8 mouse cellular contexts compared by ENCODE assay signal in genomic region chr6:115734909-115735308, GRCm38 (mm10). TPM values are rescaled to one million over a fixed set of nuclear protein-coding genes. Genes with fewer than 3 reads are reported as not detected.
DNase-seq lines count a peak whose midpoint lies in the region; ATAC-seq and TF ChIP-seq lines count a peak whose summit lies in the region.

No protein-coding gene starts in this region.

- no peaks in the 10 kb centered on the region for H3K79me2 ChIP-seq in liver, adult 2 months (ENCODE audit: control insufficient read depth, insufficient read depth, low read length)

- no peak overlapping the region for H3K4me2 ChIP-seq in forebrain, postnatal 0 days (ENCODE audit: low read depth)
- H3K4me2 ChIP-seq in forebrain, embryonic 16.5 days (ENCODE audit: low read length), result no peak overlapping the region
- no peak overlapping the region for H3K4me2 ChIP-seq in liver, embryonic 12.5 days

- H3K4me1 ChIP-seq in forebrain, postnatal 0 days (ENCODE audit: insufficient read depth), result no peaks in the 10 kb centered on the region
- H3K4me1 ChIP-seq in forebrain, embryonic 16.5 days (replicated peaks; ENCODE audit: control insufficient read depth, insufficient read depth, low read length), result no peaks in the 10 kb centered on the region
- no peaks in the 10 kb centered on the region for H3K4me1 ChIP-seq in liver, adult 2 months (ENCODE audit: control insufficient read depth, insufficient read depth, low read length)
- H3K4me1 ChIP-seq in liver, embryonic 12.5 days, result peaks cover 14% of the 10 kb centered on the region
- H3K4me1 ChIP-seq in bone marrow macrophage, adult 2 months (ENCODE audit: control insufficient read depth, insufficient read depth, low read length), result no peaks in the 10 kb centered on the region

- no peak overlapping the region for H3K4me3 ChIP-seq in forebrain, postnatal 0 days (ENCODE audit: low read depth, low read length)
- H3K4me3 ChIP-seq in forebrain, embryonic 16.5 days (replicated peaks; ENCODE audit: low read length), result no peak overlapping the region
- H3K4me3 ChIP-seq in liver, adult 2 months (ENCODE audit: insufficient read depth, low read depth, low read length), result no peak overlapping the region
- no peak overlapping the region for H3K4me3 ChIP-seq in liver, embryonic 12.5 days
- no peak overlapping the region for H3K4me3 ChIP-seq in bone marrow macrophage, adult 2 months (ENCODE audit: insufficient read depth, low read length)

- H3K9me3 ChIP-seq in forebrain, postnatal 0 days (ENCODE audit: low read length), result no peaks in the 10 kb centered on the region
- no peaks in the 10 kb centered on the region for H3K9me3 ChIP-seq in forebrain, embryonic 16.5 days (ENCODE audit: control insufficient read depth, low read length)
- no peaks in the 10 kb centered on the region for H3K9me3 ChIP-seq in liver, embryonic 12.5 days (replicated peaks)

- 65% methylated on average over 4 of the region's 4 CpGs for WGBS in forebrain, postnatal 0 days
- WGBS in forebrain, embryonic 16.5 days, result 77% methylated on average over 4 of the region's 4 CpGs
- WGBS in liver, adult 2 months, result 71% methylated on average over 4 of the region's 4 CpGs
- 64% methylated on average over 4 of the region's 4 CpGs for WGBS in liver, embryonic 12.5 days (ENCODE audit: insufficient replicate concordance)

- no peak overlapping the region for H3K27ac ChIP-seq in forebrain, postnatal 0 days (ENCODE audit: low read depth, low read length)
- no peak overlapping the region for H3K27ac ChIP-seq in forebrain, embryonic 16.5 days (ENCODE audit: low read length)
- no peak overlapping the region for H3K27ac ChIP-seq in liver, adult 2 months (replicated peaks; ENCODE audit: insufficient read depth, low read depth, low read length)
- no peak overlapping the region for H3K27ac ChIP-seq in liver, embryonic 12.5 days
- no peak overlapping the region for H3K27ac ChIP-seq in bone marrow macrophage, adult 2 months (ENCODE audit: insufficient read depth, low read depth, low read length)

- no peaks in the 10 kb centered on the region for H3K36me3 ChIP-seq in forebrain, postnatal 0 days (ENCODE audit: insufficient read depth)
- H3K36me3 ChIP-seq in forebrain, embryonic 16.5 days (ENCODE audit: control insufficient read depth, insufficient read depth), result no peaks in the 10 kb centered on the region
- no peaks in the 10 kb centered on the region for H3K36me3 ChIP-seq in liver, adult 2 months (ENCODE audit: control insufficient read depth, insufficient read depth, low read length)
- peaks cover 7% of the 10 kb centered on the region; the same call in 1 of the 2 replicates for H3K36me3 ChIP-seq in liver, embryonic 12.5 days

- TF ChIP-seq CTCF in forebrain, postnatal 0 days (IDR thresholded peaks at IDR 0.05; ENCODE audit: low read depth), result peak; percentile 52
- TF ChIP-seq CTCF in liver, adult 2 months (IDR thresholded peaks at IDR 0.05; ENCODE audit: low read depth, low read length), result peak; percentile 51
- peak; percentile 57; the same call in 1 of the 2 replicates for TF ChIP-seq CTCF in bone marrow macrophage, adult 2 months (IDR thresholded peaks at IDR 0.05; ENCODE audit: low read depth, low read length)

- no peak for TF ChIP-seq POLR2A in liver, adult 2 months (IDR thresholded peaks at IDR 0.05; ENCODE audit: extremely low read depth, insufficient read depth, low read length)
- no peak for TF ChIP-seq POLR2A in bone marrow macrophage, adult 2 months (IDR thresholded peaks at IDR 0.05; ENCODE audit: borderline replicate concordance, low read depth, low read length)

- ATAC-seq in forebrain, postnatal 0 days, result no peak
- no peak for ATAC-seq in forebrain, embryonic 16.5 days
- ATAC-seq in liver, embryonic 12.5 days, result no peak
- ATAC-seq in megakaryocyte, adult 5-6 weeks (ENCODE audit: poor library complexity, severe bottlenecking), result no peak

- no peaks in the 10 kb centered on the region for H3K27me3 ChIP-seq in forebrain, postnatal 0 days (ENCODE audit: insufficient read depth, low read length)
- H3K27me3 ChIP-seq in forebrain, embryonic 16.5 days (replicated peaks; ENCODE audit: control insufficient read depth, insufficient read depth, low read length), result no peaks in the 10 kb centered on the region
- H3K27me3 ChIP-seq in liver, adult 2 months (ENCODE audit: control insufficient read depth, insufficient read depth, low read length), result no peaks in the 10 kb centered on the region
- H3K27me3 ChIP-seq in liver, embryonic 12.5 days (replicated peaks), result no peaks in the 10 kb centered on the region

- peak; percentile 47 for DNase-seq in forebrain, postnatal 0 days
- DNase-seq in liver, adult 2 months (ENCODE audit: extremely low read depth, low read depth, low spot score), result peak; percentile 15
- DNase-seq in lung, postnatal 10 days, result peak; percentile 57
- no peak for DNase-seq in left cerebral cortex, adult 8-10 months (ENCODE audit: low spot score in 2 of 2)

- no peak overlapping the region for H3K9ac ChIP-seq in forebrain, postnatal 0 days
- H3K9ac ChIP-seq in forebrain, embryonic 16.5 days (replicated peaks; ENCODE audit: low read depth, low read length), result no peak overlapping the region
- no peak overlapping the region for H3K9ac ChIP-seq in liver, adult 2 months (ENCODE audit: low read depth, low read length)
- no peak overlapping the region for H3K9ac ChIP-seq in liver, embryonic 12.5 days

RNA-seq across cellular contexts. Expression of gene Tmem40, which starts 27.3 kb away (rescaled TPM):
- total RNA-seq in forebrain, postnatal 0 days (2014; rRNA removed), result 0.38 and 1.4 TPM in 2 replicates
- polyA plus RNA-seq in forebrain, postnatal 0 days (2015; fragmentation: Nextera tagmentation; extraction: Ambion mirVana), result 0.73 and 1.1 TPM in 2 replicates
- polyA plus RNA-seq in forebrain, embryonic 16.5 days (2015; fragmentation: Nextera tagmentation; extraction: Ambion mirVana), result 0.91 TPM in 1 of 2 replicates, not detected in the other
- total RNA-seq in liver, adult 2 months (2014; rRNA removed), result not detected in 2 replicates
- 0.10 TPM in 1 of 2 replicates, not detected in the other for polyA plus RNA-seq in liver, adult 2 months (2012; rRNA removed)
- polyA plus RNA-seq in liver, embryonic 12.5 days (2016; fragmentation: Nextera tagmentation; extraction: Ambion mirVana), result 29.1 and 32.7 TPM in 2 replicates
- not detected in 2 replicates for polyA plus RNA-seq in bone marrow macrophage, adult 2 months (2012; ENCODE audit: insufficient read depth, insufficient read length, missing spikeins)
- 7.7 and 12.4 TPM in 2 replicates for total RNA-seq in megakaryocyte, adult 5-6 weeks (2015)
- total RNA-seq in megakaryocyte, adult 5-6 weeks (2017), result 7.7 and 15.2 TPM in 2 replicates
- total RNA-seq in left cerebral cortex, adult 8-10 months (2022), result 1 to 10 TPM in 3 of 4 experiments, under 1 TPM in 1; 0.57 to 1.8 (median 1.6) TPM

RNA-seq across cellular contexts. Expression of gene Cand2, which starts 39.4 kb away (rescaled TPM):
- total RNA-seq in forebrain, postnatal 0 days (2014; rRNA removed), result 5.2 and 6.6 TPM in 2 replicates
- polyA plus RNA-seq in forebrain, postnatal 0 days (2015; fragmentation: Nextera tagmentation; extraction: Ambion mirVana), result 2.9 and 4.2 TPM in 2 replicates
- polyA plus RNA-seq in forebrain, embryonic 16.5 days (2015; fragmentation: Nextera tagmentation; extraction: Ambion mirVana), result 16.7 and 17.9 TPM in 2 replicates
- 0.18 and 0.40 TPM in 2 replicates for total RNA-seq in liver, adult 2 months (2014; rRNA removed)
- 0.25 and 0.57 TPM in 2 replicates for polyA plus RNA-seq in liver, adult 2 months (2012; rRNA removed)
- 9.5 and 10.5 TPM in 2 replicates for polyA plus RNA-seq in liver, embryonic 12.5 days (2016; fragmentation: Nextera tagmentation; extraction: Ambion mirVana)
- 0.39 and 0.40 TPM in 2 replicates for polyA plus RNA-seq in bone marrow macrophage, adult 2 months (2012; ENCODE audit: insufficient read depth, insufficient read length, missing spikeins)
- total RNA-seq in megakaryocyte, adult 5-6 weeks (2015), result 0.34 and 0.38 TPM in 2 replicates
- total RNA-seq in megakaryocyte, adult 5-6 weeks (2017), result 0.07 and 0.24 TPM in 2 replicates
- 1 to 10 TPM; 3.2 to 3.4 (median 3.2) TPM for total RNA-seq in left cerebral cortex, adult 8-10 months (2022)

RNA-seq across cellular contexts. Expression of gene Raf1, which starts 58.5 kb away (rescaled TPM):
- total RNA-seq in forebrain, postnatal 0 days (2014; rRNA removed), result 225 and 226 TPM in 2 replicates
- polyA plus RNA-seq in forebrain, postnatal 0 days (2015; fragmentation: Nextera tagmentation; extraction: Ambion mirVana), result 94.9 and 105 TPM in 2 replicates
- polyA plus RNA-seq in forebrain, embryonic 16.5 days (2015; fragmentation: Nextera tagmentation; extraction: Ambion mirVana), result 158 and 160 TPM in 2 replicates
- total RNA-seq in liver, adult 2 months (2014; rRNA removed), result 71.0 and 92.3 TPM in 2 replicates
- polyA plus RNA-seq in liver, adult 2 months (2012; rRNA removed), result 90.3 and 129 TPM in 2 replicates
- 52.4 and 53.2 TPM in 2 replicates for polyA plus RNA-seq in liver, embryonic 12.5 days (2016; fragmentation: Nextera tagmentation; extraction: Ambion mirVana)
- polyA plus RNA-seq in bone marrow macrophage, adult 2 months (2012; ENCODE audit: insufficient read depth, insufficient read length, missing spikeins), result 89.1 and 89.4 TPM in 2 replicates
- 140 and 149 TPM in 2 replicates for total RNA-seq in megakaryocyte, adult 5-6 weeks (2015)
- 84.8 and 108 TPM in 2 replicates for total RNA-seq in megakaryocyte, adult 5-6 weeks (2017)
- 10 to 100 TPM; 73.9 to 78.0 (median 76.5) TPM for total RNA-seq in left cerebral cortex, adult 8-10 months (2022)

Comparison
In these comparisons a context has a peak if more than half of its experiments do, and no peak if none do; other contexts are left out.
1. RNA of gene Tmem40, which starts 27.3 kb away (polyA plus RNA-seq): 29.1 to 32.7 TPM in liver, embryonic 12.5 days; 0.73 to 1.1 TPM in forebrain, postnatal 0 days, 0.91 TPM in forebrain, embryonic 16.5 days, not detected in bone marrow macrophage, adult 2 months and 0.10 TPM in liver, adult 2 months; every median in the first group is over 10 times any median in the second.
2. DNase-seq: peak in forebrain, postnatal 0 days (single experiment), liver, adult 2 months (single experiment) and lung, postnatal 10 days (single experiment); none in left cerebral cortex, adult 8-10 months (0 of 2).
3. Peak in every context shown above with its lines, with median percentiles within 50 percentile points of each other: CTCF ChIP-seq.